Mouse (Mus musculus) stomach, postnatal 0 days (tissue): ENCODE results near the gene Ccnd3. TPM values are rescaled to one million over a fixed set of nuclear protein-coding genes. Genes with fewer than 3 reads are reported as not detected.
A peak's percentile ranks its signal among the peaks of the same experiment; 100 is the strongest.

Experiments
- ATAC-seq: fragments of 200-750 bp; cut with Nextera tagmentation; 2 replicates; pipeline ENCODE4 v1.8.0; 2017; ENCODE audit not compliant: low FRiP score, low TSS enrichment
- DNase-seq: peaks from one replicate; pipeline ENCODE4 v3.0.0-alpha.2; 2016; ENCODE audit warnings: low spot score
- H3K27ac ChIP-seq: fragments of 300-500 bp; sonication (generic); replicated peaks from 2 replicates; pipeline ENCODE4 v1.5.1; 2014; ENCODE audit warnings: mild to moderate bottlenecking, control low read depth
- H3K27me3 ChIP-seq: fragments of 300-500 bp; sonication (generic); 2 replicates; pipeline ENCODE4 v1.6.1; 2014; ENCODE audit warnings: low read length; ENCODE audit not compliant: control insufficient read depth, insufficient read depth
- H3K36me3 ChIP-seq: fragments of 300-500 bp; sonication (generic); 2 replicates; pipeline ENCODE4 v1.6.1; 2014; ENCODE audit warnings: low read length, mixed read lengths; ENCODE audit not compliant: control insufficient read depth, insufficient read depth
- H3K4me1 ChIP-seq: fragments of 300-500 bp; sonication (generic); replicated peaks from 2 replicates; pipeline ENCODE4 v1.6.1; 2014; ENCODE audit warnings: antibody characterized with exemption; ENCODE audit not compliant: control insufficient read depth, insufficient read depth
- H3K4me2 ChIP-seq: fragments of 300-500 bp; sonication (generic); replicated peaks from 2 replicates; pipeline ENCODE4 v1.6.1; 2014; ENCODE audit warnings: low read depth, mild to moderate bottlenecking, control low read depth, moderate library complexity
- H3K4me3 ChIP-seq: fragments of 300-500 bp; sonication (generic); 2 replicates; pipeline ENCODE4 v1.5.1; 2014; ENCODE audit warnings: low read depth, low read length, control low read depth
- H3K9ac ChIP-seq: fragments of 300-500 bp; sonication (generic); 2 replicates; pipeline ENCODE4 v1.6.1; 2014; ENCODE audit warnings: mild to moderate bottlenecking, low read length, control low read depth, mixed read lengths
- H3K9me3 ChIP-seq: fragments of 300-500 bp; sonication (generic); 2 replicates; pipeline ENCODE4 v1.6.1; 2016; ENCODE audit warnings: low read length; ENCODE audit not compliant: control insufficient read depth
- CTCF ChIP-seq: IDR thresholded peaks from 2 replicates; pipeline ENCODE4 v1.5.1; 2016; ENCODE audit warnings: antibody characterized with exemption, low read depth, mild to moderate bottlenecking, moderate library complexity
- EP300 ChIP-seq: optimal IDR thresholded peaks from 2 replicates; pipeline ENCODE3; 2016; ENCODE audit warnings: antibody characterized with exemption
- WGBS: fragments of 180-500 bp; shearing (Covaris S2); extraction: QIAGEN DNeasy Blood & Tissue Kit; methylation state at CpG from one replicate; pipeline ENCODE4 v1.1.7; 2014; 5-methylcytosine and 5-hydroxymethylcytosine counted together
- polyA plus RNA-seq: library from polyadenylated mRNA; unstranded; fragments of >200 nt; fragmentation: Nextera tagmentation; extraction: Ambion mirVana; gene quantifications from 2 replicates; pipeline ENCODE4 v1.2.1, GENCODE M21; 2015

Ccnd3 gene
- polyA plus RNA-seq, 1 experiment from 2014 or later = 219 TPM

DNA sequence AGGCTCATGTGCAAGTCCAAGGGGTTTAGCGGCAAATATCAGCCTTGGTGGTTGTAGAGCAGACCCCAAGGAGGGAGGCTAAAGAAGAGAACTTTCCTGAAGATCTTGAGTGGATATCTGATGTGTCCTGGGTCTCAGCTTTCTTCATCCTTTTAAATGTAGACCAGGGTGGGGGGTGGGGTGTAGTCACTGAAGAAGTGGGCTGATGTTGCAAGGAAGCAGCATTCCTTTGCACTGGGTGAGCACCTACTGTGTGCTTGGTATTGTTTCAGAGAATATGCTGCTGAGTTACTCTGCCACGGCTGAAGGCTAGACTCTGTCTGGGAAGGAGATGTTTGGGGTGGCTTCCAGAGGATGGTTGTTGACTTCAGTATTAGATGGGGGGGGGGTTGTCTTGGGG lies 715 bp downstream of the Ccnd3 start:
- TF ChIP-seq CTCF = no peak
- no peak for TF ChIP-seq EP300
- H3K9me3 ChIP-seq = no peaks in the 10 kb centered on the region
- peak overlapping the region; percentile 71 for H3K4me2 ChIP-seq
- DNase-seq (no peak), ATAC-seq (no peak)
- no peaks in the 10 kb centered on the region for H3K27me3 ChIP-seq
- peak overlapping the region; percentile 84 for H3K27ac ChIP-seq
- H3K4me3 ChIP-seq = peak overlapping the region; percentile 39
- 54% methylated on average over 2 of the region's 2 CpGs for WGBS
- H3K36me3 ChIP-seq = no peaks in the 10 kb centered on the region
- H3K9ac ChIP-seq = peak overlapping the region; percentile 68
- H3K4me1 ChIP-seq = peaks cover 12% of the 10 kb centered on the region

DNA sequence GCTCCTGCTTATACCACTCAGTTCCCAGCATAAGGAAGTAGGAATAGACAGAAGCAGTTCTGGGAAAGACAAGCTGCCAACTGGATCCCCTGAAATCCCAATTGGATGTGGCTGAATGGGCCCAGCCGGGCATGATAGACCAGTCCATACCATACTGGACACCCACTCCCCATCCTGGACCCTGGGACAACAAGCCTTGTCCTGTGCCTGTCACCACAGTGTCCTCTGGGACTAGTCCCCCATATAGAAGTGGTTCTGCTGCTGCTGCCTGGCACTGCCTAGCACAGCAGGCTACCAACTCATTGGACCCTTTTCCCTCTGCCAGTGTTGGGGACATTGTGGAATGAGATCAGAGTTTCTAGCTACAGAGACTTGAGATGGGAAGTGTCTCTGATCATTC lies 1.2 kb downstream of the Ccnd3 start:
- Histone ChIP-seq H3K9me3 (no peaks in the 10 kb centered on the region), H3K27ac (peak overlapping the region; percentile 45; the same call in 1 of the 2 replicates), H3K4me2 (peak overlapping the region; percentile 71), H3K4me1 (peaks cover 12% of the 10 kb centered on the region), H3K9ac (peak overlapping the region; percentile 27; the same call in 1 of the 2 replicates), H3K36me3 (no peaks in the 10 kb centered on the region), H3K27me3 (no peaks in the 10 kb centered on the region), H3K4me3 (peak overlapping the region; percentile 39; the same call in 1 of the 2 replicates)
- DNase-seq (no peak), ATAC-seq (no peak)
- TF ChIP-seq CTCF (no peak), EP300 (no peak)
- 85% methylated on average over 1 of the region's 1 CpGs for WGBS

DNA sequence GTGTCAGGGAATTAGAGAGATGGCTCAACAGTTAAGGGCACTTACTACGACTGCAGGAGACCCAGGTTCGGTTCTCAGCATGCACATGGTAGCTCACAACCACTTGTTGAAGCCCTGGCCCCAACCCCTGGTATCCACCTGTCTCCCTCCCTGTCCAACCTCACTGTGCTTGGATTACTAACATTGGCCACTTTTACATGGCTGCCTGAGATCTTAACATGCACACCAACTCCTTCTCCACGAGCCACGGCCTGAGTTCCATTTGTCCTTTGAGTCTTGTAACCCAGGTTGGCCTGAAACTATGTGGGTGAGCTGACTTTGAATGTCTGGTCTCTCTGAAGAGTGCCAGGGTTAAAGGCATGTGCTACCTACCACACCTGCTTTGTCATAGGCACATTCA lies 1.8 kb downstream of the Ccnd3 start:
- no peak overlapping the region for H3K4me2 ChIP-seq
- no peak overlapping the region for H3K4me3 ChIP-seq
- ATAC-seq (no peak), DNase-seq (no peak)
- no peaks in the 10 kb centered on the region for H3K9me3 ChIP-seq
- H3K27me3 ChIP-seq = no peaks in the 10 kb centered on the region
- 0 out of 2 replicates have a peak overlapping the region, but pooled peaks have one; percentile 3 for H3K27ac ChIP-seq
- H3K4me1 ChIP-seq = peaks cover 12% of the 10 kb centered on the region
- no peaks in the 10 kb centered on the region for H3K36me3 ChIP-seq
- WGBS = 89% methylated on average over 4 of the region's 4 CpGs
- no peak overlapping the region for H3K9ac ChIP-seq
- no peak for TF ChIP-seq EP300
- no peak for TF ChIP-seq CTCF

DNA sequence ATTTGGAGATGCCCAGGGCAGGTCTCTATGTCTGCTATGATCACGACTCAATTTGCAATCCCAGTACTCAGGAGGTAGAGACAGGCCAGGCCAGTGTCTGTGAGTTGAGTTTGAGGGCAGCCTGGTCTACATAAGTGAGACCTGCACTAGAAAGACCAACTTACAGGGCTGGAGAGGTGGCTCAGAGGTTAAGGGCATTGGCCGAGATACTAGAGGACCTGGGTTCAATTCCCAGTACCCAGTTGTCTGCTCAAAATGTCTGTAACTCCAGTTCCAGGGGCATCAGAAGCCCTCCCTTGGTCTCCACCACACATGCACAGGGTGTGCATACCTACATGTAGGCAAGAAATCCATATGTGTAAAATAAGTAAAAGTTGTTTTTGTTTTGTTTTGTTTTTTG lies 2.7 kb downstream of the Ccnd3 start:
- TF ChIP-seq CTCF (no peak), EP300 (no peak)
- no peak overlapping the region for H3K4me3 ChIP-seq
- no peaks in the 10 kb centered on the region for H3K9me3 ChIP-seq
- no peak overlapping the region; the same call in 1 of the 2 replicates for H3K9ac ChIP-seq
- H3K4me1 ChIP-seq = peaks cover 12% of the 10 kb centered on the region
- DNase-seq (no peak), ATAC-seq (no peak)
- H3K36me3 ChIP-seq = no peaks in the 10 kb centered on the region
- H3K27ac ChIP-seq = peak overlapping the region; percentile 97
- H3K4me2 ChIP-seq = peak overlapping the region; percentile 57
- WGBS = 67% methylated on average over 2 of the region's 2 CpGs
- H3K27me3 ChIP-seq = no peaks in the 10 kb centered on the region

DNA sequence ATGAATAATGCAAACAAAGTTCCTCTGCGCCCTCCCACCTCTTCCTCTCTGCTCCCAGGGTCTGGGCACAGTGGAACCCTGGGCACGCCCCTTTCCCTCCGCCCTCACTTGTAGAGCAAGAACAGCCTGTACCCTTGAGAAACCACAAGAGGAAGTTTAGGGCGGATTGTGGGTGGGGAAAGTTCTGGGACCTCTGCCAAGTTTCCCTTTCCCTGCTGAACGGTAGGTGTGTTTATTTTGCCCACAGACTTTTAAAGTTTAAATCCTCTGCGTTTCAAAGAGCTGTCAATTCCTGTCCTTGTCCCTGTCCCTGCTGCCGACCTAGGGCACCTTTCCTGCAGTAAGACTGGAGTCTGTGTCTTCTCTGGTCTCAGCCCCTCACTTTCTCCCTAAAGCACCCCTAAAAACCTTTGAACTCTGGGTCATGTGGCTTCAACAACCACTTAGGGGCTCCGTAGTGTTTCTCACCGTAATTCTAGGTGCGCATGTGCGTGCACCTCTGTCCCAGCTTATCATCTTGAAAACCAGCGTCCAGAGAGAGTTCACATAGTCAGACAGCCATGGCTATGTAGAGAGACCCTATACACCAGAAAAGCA lies 3.3 kb downstream of the Ccnd3 start:
- H3K27ac ChIP-seq = peak overlapping the region; percentile 97
- H3K4me2 ChIP-seq = peak overlapping the region; percentile 57
- H3K9me3 ChIP-seq = no peaks in the 10 kb centered on the region
- H3K36me3 ChIP-seq = no peaks in the 10 kb centered on the region
- H3K4me3 ChIP-seq = peak overlapping the region; percentile 23; the same call in 1 of the 2 replicates
- H3K9ac ChIP-seq = peak overlapping the region; percentile 59
- DNase-seq = peak; percentile 96
- TF ChIP-seq EP300 (peak; percentile 93), CTCF (peak; percentile 28)
- 3% methylated on average over 12 of the region's 12 CpGs for WGBS
- H3K27me3 ChIP-seq = no peaks in the 10 kb centered on the region
- H3K4me1 ChIP-seq = peaks cover 12% of the 10 kb centered on the region
- peak; percentile 80 for ATAC-seq

DNA sequence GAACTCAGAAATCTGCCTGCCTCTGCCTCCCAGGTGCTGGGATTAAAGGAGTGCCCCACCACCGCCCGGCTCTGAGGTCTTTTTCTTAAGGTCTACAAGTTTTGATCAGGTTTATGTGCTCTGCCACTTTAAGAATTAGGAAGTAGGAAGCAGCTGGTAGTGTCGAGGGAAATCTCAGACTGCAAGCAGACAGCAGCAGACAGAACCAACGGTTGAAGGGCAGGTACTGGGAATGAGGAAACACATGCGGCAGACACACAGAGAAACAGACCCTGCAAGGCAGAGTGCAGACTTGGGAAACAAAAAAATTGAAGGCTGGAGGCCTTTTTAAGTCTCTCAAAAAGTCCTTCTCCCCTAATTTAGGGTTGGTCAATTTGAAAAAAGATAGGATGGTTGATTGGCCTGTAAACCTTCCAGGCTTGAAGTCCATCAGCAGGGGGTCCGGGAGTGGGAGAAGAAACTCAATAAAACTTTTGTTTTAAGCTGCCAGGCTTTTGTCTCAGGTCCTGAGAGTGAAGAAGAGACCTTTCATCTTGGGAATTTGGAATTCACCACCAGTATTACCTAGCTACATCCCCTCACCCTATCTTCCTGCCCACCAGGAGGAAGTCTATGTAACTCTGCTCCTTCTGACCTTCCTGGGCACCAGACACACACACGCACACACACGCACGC lies 4.3 kb downstream of the Ccnd3 start:
- Histone ChIP-seq H3K36me3 (no peaks in the 10 kb centered on the region), H3K27me3 (no peaks in the 10 kb centered on the region), H3K4me2 (no peak overlapping the region), H3K4me3 (no peak overlapping the region), H3K4me1 (peaks cover 11% of the 10 kb centered on the region), H3K9me3 (no peaks in the 10 kb centered on the region), H3K27ac (peak overlapping the region; percentile 63), H3K9ac (no peak overlapping the region)
- TF ChIP-seq CTCF (no peak), EP300 (no peak)
- DNase-seq = no peak
- 58% methylated on average over 9 of the region's 9 CpGs for WGBS
- ATAC-seq = no peak
